Mouse (Mus musculus) kidney, postnatal 10 days (tissue): ENCODE measurements around the gene Prokr1.
A peak's percentile ranks its signal among the peaks of the same experiment; 100 is the strongest.

Source experiments
- DNase-seq: peaks from one replicate; pipeline ENCODE4 v3.0.0; 2021; ENCODE audit warnings: mixed read lengths

The Prokr1 gene

DNA sequence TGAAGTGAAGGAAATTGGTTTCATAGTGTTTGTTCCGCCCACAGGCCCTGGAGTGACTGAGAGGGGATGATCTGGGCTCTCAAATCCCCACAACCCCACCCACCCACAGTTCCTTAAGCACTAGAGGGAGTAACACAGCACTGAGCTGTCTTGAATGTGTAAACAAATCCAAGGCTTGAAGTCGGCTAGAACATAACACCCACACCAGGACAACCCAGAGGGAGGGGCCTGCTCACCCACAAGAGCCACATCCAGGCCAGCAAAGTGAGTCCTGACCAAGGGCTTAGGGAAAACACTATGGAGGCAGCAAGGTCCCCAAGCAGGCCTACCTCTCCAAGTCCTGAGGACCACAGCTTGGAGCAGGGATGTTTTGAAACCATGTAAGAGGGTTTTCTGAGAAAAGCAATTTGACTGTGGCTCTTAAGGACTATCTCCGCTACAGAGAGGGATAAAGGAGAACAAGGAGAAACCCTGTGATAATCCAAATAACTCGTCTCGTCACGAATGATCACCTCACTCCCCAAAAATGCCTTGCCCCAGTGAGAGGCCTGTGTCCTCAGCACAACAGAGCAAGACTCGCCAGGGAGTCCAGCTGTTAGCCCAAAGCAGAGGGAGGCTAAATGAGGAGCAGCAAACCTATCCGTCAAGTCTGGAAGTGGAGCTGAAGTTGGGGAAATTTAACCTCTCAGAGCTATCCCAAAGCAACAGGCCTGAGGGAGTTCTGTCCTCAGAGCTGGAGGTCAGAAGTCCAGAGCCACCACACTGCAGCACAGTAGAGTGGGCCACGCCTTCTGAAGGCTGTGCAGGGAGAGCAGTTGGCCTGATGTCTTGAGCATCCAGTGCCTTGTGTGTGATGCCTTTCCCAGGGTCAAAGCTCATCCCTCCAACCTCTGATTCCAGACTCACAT, 22.6 kb downstream of the Prokr1 start:
- DNase-seq = no peak

DNA sequence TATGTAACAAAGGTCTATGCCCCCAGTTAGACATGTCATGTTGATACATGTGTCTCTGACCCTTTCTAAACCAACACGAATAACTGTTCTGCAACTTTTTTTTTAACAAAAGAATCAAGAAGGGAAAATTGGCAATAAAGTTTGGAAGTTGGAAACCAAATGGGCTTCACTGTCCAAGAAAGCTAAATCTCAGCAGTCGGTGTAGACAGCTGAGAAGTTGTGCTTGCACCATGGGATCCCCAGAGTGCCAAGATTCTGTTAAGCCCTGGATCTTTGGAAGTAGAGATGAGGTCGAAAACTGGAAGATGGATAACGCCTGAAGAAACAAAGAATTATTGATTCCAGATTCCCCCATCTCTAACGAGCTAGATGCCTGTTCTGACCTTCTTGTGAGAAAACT, 25.4 kb downstream of the Prokr1 start:
- DNase-seq = no peak

GRCm38 (mm10) chr6:87564356-87564755, 26.2 kb downstream of the Prokr1 start:
- DNase-seq = no peak

DNA sequence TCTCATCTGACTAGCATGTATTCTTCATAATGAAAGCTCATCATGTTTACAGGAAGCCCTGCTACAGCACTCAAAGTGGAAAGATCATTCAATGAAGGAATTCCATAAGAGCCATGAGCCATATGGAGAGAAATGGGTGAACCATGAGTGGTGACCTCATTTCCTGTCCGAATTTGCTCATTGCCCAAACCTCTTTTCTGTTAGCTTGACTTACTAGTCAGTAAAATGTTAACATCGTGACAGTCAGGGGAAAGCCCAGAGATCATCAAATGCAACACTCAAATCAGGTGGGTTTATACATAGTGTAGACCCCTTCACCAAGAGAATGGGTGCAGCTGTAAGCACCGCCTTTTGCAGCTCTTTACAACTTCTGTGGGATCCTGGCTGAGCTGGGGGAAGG, 36.8 kb downstream of the Prokr1 start:
- no peak for DNase-seq

- DNase-seq = no peak
Measured at GRCm38 (mm10) chr6:87552054-87552807, 38.3 kb downstream of the Prokr1 start.

DNA sequence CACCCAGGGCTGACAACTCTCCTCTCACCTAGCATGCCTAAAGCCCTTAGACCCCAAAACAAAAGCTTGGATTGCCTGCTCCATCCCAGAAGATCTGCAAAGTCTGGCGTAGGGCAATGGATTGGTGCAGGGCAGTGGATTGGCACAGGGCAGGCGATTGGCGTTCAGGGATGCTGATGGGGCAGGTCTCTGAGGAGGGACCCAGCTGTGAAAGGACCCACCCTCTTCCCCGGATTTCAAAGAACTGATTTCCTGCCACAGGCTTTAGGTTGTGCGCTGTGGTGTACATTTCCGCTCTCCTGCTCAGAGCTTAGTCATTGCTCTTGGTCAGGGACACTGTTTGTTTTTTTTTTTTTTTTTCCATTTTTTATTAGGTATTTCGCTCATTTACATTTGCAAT, 42.7 kb downstream of the Prokr1 start:
- no peak for DNase-seq

DNA sequence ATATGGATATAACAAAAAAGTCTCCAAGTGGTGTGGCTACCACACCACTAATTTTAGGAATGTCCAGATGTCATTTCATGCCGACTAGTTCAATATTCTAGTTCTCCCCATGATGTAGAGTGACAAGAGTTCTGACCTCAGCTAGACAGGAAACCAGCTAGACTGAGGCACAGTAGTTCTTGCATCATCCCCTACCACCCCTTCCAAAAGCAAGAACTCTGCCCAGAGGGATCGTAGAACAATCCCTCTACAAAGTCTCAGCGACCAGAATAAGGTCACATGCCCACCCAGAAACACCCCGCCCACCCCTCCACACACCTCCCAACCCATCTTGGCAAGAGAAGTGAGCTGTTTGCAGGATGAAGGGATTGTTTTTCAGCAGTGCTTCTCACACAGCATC, 43.1 kb downstream of the Prokr1 start:
- DNase-seq = no peak

DNA sequence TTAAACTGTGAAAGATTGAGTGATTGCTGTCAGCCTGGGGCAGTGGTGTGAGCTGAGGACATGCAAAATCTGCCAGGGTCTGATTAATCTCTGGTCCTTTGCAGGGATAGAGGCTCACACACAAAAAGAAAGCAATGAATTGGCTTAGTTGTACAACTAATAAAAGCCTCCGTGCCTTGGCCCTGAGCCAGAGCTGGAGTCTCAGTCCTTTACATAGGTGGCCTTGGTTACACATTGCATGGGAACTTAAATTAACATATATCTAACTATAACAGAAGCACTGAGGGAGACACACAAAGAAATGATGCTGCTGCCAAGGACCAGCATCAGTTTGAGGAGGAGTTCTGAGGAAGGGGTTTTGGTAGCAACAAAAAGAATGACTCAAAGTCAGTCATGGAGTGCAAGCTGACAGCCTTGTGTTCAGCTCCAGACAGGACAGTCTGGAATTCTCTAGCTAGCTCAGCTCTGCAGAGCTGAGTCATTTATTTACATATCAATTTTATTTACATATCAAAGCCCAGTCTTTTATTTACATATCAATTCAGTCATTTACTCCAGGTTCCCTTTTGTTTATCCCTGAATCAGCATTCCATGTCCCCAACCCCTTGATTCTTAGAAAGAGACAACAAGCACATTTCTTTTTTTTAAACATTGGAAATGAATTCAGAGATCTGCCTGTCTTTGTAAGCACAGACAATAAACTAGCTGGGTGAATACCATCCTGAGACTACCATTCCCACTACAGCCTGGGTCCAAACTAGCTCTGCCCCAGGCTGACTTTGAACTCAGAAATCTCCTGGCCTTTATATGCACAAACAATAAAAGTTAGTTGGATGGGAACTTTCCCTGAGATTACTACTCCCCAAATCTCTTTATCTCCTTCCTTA, 45.0 kb downstream of the Prokr1 start:
- DNase-seq = peak; percentile 32

- DNase-seq = peak; percentile 66
Measured at GRCm38 (mm10) chr6:87542027-87542426, 48.5 kb downstream of the Prokr1 start.

- no peak for DNase-seq
Measured at GRCm38 (mm10) chr6:87541171-87541571, 49.4 kb downstream of the Prokr1 start.

GRCm38 (mm10) chr6:87538376-87539270, 51.9 kb downstream of the Prokr1 start:
- DNase-seq = peak; percentile 35

DNA sequence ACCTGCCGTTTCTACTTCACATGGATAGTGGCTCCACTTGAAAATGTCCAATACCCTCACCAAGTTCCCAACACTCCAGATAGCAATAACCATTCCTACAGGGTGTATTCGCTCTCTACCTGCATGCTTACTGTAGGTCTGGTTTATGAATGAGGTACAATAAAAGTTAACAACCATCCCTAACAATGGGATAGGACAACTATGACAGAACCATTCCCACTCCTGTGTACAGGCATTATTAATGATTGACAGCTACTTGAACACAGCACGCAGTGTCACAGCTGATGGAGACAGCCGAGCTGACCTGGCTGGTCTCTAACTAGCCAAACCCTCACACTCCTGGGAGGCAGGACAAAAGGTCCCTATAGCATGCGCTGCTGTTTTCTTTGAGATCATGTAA, 52.9 kb downstream of the Prokr1 start:
- no peak for DNase-seq

DNA sequence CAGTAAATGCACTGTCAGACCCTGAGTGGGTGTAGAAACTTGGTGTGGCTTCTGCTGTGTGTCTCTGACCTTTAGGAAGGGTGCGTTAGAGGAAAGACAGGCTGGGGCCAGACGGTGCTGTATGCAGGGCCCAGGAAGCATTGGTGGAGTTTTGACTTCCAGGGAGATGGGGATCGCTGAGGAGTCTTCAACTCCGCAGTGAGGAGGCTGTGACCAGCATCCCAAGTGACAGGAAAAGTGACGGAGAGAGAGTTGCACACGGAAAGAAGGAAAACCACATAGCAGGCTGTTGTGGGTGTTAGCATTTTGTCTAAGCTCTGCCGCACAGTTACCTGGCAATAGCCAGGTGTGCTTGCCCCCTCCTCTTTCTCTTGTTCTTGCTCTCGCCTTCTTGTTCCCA, 54.3 kb downstream of the Prokr1 start:
- no peak for DNase-seq

DNA sequence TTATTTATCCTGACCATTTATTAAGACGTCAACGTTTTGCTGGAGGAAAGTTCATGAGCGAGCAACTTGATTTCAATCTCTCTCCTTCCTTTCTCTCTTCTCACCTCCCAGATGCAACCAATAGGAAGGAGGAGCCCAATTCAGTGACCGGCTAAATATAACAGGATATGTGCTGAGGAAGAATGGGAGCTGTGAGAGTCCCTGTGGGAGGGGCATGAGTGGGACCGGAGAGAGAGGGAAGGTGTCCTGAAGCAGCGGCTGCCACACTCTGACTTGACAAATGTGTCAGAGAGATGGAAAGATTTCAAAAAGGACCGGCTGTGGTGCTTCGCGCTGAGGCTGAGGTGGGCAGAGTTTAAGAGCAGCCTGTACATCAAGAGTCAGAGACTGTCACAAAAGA, 54.9 kb downstream of the Prokr1 start:
- no peak for DNase-seq

- DNase-seq = no peak
Measured at GRCm38 (mm10) chr6:87534855-87535575, 55.5 kb downstream of the Prokr1 start.

GRCm38 (mm10) chr6:87532953-87533710, 57.4 kb downstream of the Prokr1 start, which contains the start of gene Arhgap25:
TSS of gene Arhgap25 (minus strand) at chr6:87533259.
- DNase-seq = no peak

DNA sequence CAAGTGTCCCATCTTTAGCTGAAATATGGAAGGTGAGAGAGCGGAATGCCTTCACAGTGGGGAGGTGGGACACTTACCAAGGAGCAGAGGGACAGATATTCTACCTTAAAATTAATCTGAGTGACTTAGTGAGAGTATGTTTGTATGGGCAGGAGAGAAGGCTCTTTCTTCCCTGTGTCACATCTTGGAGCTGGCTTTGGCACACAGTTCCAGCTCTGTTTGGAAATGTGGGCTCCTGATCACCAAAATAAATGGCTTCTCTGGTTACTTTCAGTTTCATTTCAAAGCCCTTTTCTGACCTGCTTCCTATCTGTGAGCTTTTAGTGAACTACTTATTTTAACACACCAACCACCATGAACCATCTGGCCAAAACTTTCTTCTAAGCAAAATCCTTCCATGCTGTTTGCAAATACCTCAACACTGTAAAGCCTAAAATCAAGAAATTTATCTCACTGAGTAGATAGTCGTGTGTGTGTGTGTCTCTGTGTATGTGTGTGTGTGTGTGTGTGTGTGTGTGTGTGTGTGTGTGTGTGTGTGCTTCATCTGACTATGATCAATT, 59.0 kb downstream of the Prokr1 start:
- no peak for DNase-seq

DNA sequence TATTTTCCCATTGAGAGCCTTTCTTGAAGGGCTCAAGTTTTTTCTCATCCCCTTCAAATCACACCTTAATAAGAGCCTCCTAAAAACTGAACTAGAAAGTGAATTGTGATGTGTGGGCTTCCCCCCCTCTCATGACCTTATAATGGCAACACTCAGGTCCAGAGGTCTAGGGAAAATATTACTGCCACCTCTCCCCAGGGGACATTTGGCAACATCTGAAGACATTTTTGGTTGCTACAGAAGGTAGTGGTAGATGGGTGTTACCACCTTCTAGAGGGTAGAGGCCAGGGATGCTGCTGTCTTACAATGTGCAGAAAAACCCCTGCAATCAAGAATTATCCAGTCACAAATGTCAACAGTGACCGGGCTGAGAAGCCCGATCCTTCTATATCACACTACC, 60.2 kb downstream of the Prokr1 start:
- DNase-seq = no peak
